8 mouse cellular contexts compared by ENCODE assay signal in genomic region chr9:73968641-73969121, GRCm38 (mm10). TPM values are rescaled to one million over a fixed set of nuclear protein-coding genes. Genes with fewer than 3 reads are reported as not detected.
DNase-seq lines count a peak whose midpoint lies in the region; ATAC-seq and TF ChIP-seq lines count a peak whose summit lies in the region.

Gene Unc13c (minus strand): TSS chr9:73968966.

- 1% methylated on average over 17 of the region's 17 CpGs for WGBS in kidney, embryonic 16.5 days
- 4% methylated on average over 17 of the region's 17 CpGs for WGBS in liver, embryonic 11.5 days

- peak; percentile 20 for DNase-seq in gastrocnemius, adult 2 months
- DNase-seq in gastrocnemius, postnatal 25 days, result no peak
- peak; percentile 76 to 81 for DNase-seq in cerebellum, postnatal 25 days
- peak; percentile 25 to 32 for DNase-seq in frontal cortex, postnatal 14 days (ENCODE audit: low spot score in 2 of 2)
- DNase-seq in liver, embryonic 11.5 days (ENCODE audit: low spot score), result peak; percentile 31
- peak; percentile 49 for DNase-seq in right cerebral cortex, adult 18-20 months
- no peak for DNase-seq in spleen, postnatal 4 days (ENCODE audit: low spot score in 2 of 2)

- H3K36me3 ChIP-seq in kidney, embryonic 16.5 days (ENCODE audit: insufficient read depth, low read length), result no peaks in the 10 kb centered on the region
- no peaks in the 10 kb centered on the region for H3K36me3 ChIP-seq in liver, embryonic 11.5 days (ENCODE audit: control insufficient read depth, insufficient read depth, low read length)

- H3K4me1 ChIP-seq in kidney, embryonic 16.5 days (ENCODE audit: insufficient read depth, low read length), result peaks cover 12% of the 10 kb centered on the region; the same call in 1 of the 2 replicates
- no peaks in the 10 kb centered on the region; the same call in 1 of the 2 replicates for H3K4me1 ChIP-seq in liver, embryonic 11.5 days (replicated peaks; ENCODE audit: control insufficient read depth, insufficient read depth, low read length)

- no peaks in the 10 kb centered on the region for H3K9me3 ChIP-seq in kidney, embryonic 16.5 days (ENCODE audit: low read length)
- no peaks in the 10 kb centered on the region for H3K9me3 ChIP-seq in liver, embryonic 11.5 days (ENCODE audit: control insufficient read depth, low read length)

- peak within 1 kb of the TSS; percentile 66 for H3K4me2 ChIP-seq in kidney, embryonic 16.5 days (replicated peaks; ENCODE audit: low read depth, low read length)
- H3K4me2 ChIP-seq in liver, embryonic 11.5 days, result peak within 1 kb of the TSS; percentile 47

- no peak; the same call in 1 of the 2 replicates for TF ChIP-seq CTCF in gastrocnemius, adult 2 months (IDR thresholded peaks at IDR 0.05)

- intact Hi-C loops in gastrocnemius, adult 2 months (cut with DNase I), result no loop called here

- H3K4me3 ChIP-seq in gastrocnemius, adult 2 months, result peak within 1 kb of the TSS; percentile 43
- peak within 1 kb of the TSS; percentile 43 for H3K4me3 ChIP-seq in kidney, embryonic 16.5 days (ENCODE audit: low read length)
- no peak within 1 kb of the TSS for H3K4me3 ChIP-seq in liver, embryonic 11.5 days (ENCODE audit: low read depth, low read length)

- peaks cover 21% of the 10 kb centered on the region for H3K27me3 ChIP-seq in kidney, embryonic 16.5 days (ENCODE audit: insufficient read depth, low read length)
- no peaks in the 10 kb centered on the region for H3K27me3 ChIP-seq in liver, embryonic 11.5 days (replicated peaks; ENCODE audit: control insufficient read depth, insufficient read depth, low read length)

- ATAC-seq in kidney, embryonic 16.5 days (ENCODE audit: low FRiP score, low TSS enrichment), result peak; percentile 81
- no peak for ATAC-seq in liver, embryonic 11.5 days (replicated peaks; ENCODE audit: low FRiP score)

- H3K27ac ChIP-seq in gastrocnemius, adult 2 months, result no peak within 1 kb of the TSS
- H3K27ac ChIP-seq in kidney, embryonic 16.5 days (ENCODE audit: low read length), result no peak within 1 kb of the TSS
- no peak within 1 kb of the TSS for H3K27ac ChIP-seq in liver, embryonic 11.5 days (ENCODE audit: low read depth, low read length)

- peak within 1 kb of the TSS; percentile 50 for H3K9ac ChIP-seq in kidney, embryonic 16.5 days (replicated peaks; ENCODE audit: low read length)
- no peak within 1 kb of the TSS for H3K9ac ChIP-seq in liver, embryonic 11.5 days (ENCODE audit: low read depth, low read length)

RNA-seq across cellular contexts. Expression of gene Unc13c, which starts in this region (rescaled TPM):
- under 1 TPM; 0.05 to 0.25 TPM for total RNA-seq in gastrocnemius, adult 2 months (2021)
- under 1 TPM; 0.13 to 0.16 TPM for total RNA-seq in gastrocnemius, postnatal 25 days (2021)
- polyA plus RNA-seq in kidney, embryonic 16.5 days (2015; fragmentation: Nextera tagmentation; extraction: Ambion mirVana), result 0.41 and 0.59 TPM in 2 replicates
- polyA plus RNA-seq in liver, embryonic 11.5 days (2014; fragmentation: Nextera tagmentation; extraction: Ambion mirVana), result 0.18 and 0.19 TPM in 2 replicates

Comparison
In these comparisons a context has a peak if more than half of its experiments do, and no peak if none do; other contexts are left out.
1. Peak in DNase-seq and H3K4me3 ChIP-seq in gastrocnemius, adult 2 months; RNA of the gene not detected or under 1 TPM.
2. Peak in ATAC-seq, H3K4me3 ChIP-seq, H3K9ac ChIP-seq and H3K4me2 ChIP-seq in kidney, embryonic 16.5 days; RNA of the gene not detected or under 1 TPM.
3. Peak in DNase-seq and H3K4me2 ChIP-seq in liver, embryonic 11.5 days; RNA of the gene not detected or under 1 TPM.
4. DNase-seq: peak in cerebellum, postnatal 25 days (2 of 2), frontal cortex, postnatal 14 days (2 of 2) and right cerebral cortex, adult 18-20 months (single experiment); none in gastrocnemius, postnatal 25 days (single experiment) and spleen, postnatal 4 days (0 of 2).